Mouse (Mus musculus): Measurements from ENCODE around the gene Scaf1.

The Scaf1 gene

GRCm38 (mm10) chr7:45015957-45016612 lies at the start of gene Scaf1:
TSS of gene Scaf1 (minus strand) at chr7:45016363.
- ATAC-seq (ENCODE audit: low TSS enrichment), result peak; percentile 64

GRCm38 (mm10) chr7:45062239-45062835 lies 46.2 kb upstream of the Scaf1 start, which contains the start of the genes Nosip and Prrg2:
TSS of gene Nosip (plus strand) at chr7:45062429.
TSS of gene Prrg2 (minus strand) at chr7:45062677.
- peak; percentile 91 for ATAC-seq (ENCODE audit: low TSS enrichment)

- no peak for ATAC-seq (ENCODE audit: low TSS enrichment)
Measured at GRCm38 (mm10) chr7:45061532-45062075, 45.4 kb upstream of the Scaf1 start.

GRCm38 (mm10) chr7:45060632-45061122 lies 44.5 kb upstream of the Scaf1 start:
- no peak for ATAC-seq (ENCODE audit: low TSS enrichment)

- ATAC-seq (ENCODE audit: low TSS enrichment), result no peak
Measured at GRCm38 (mm10) chr7:45058607-45059571, 42.7 kb upstream of the Scaf1 start.

- ATAC-seq (ENCODE audit: low TSS enrichment), result no peak
Measured at GRCm38 (mm10) chr7:45056972-45057348, 40.8 kb upstream of the Scaf1 start.

- ATAC-seq (ENCODE audit: low TSS enrichment), result no peak
Measured at GRCm38 (mm10) chr7:45056329-45056971, 40.3 kb upstream of the Scaf1 start.

GRCm38 (mm10) chr7:45053931-45054510 lies 37.9 kb upstream of the Scaf1 start:
- ATAC-seq (ENCODE audit: low TSS enrichment), result peak; percentile 87

- ATAC-seq (ENCODE audit: low TSS enrichment), result peak; percentile 50
Measured at GRCm38 (mm10) chr7:45053117-45053930, 37.2 kb upstream of the Scaf1 start.

- no peak for ATAC-seq (ENCODE audit: low TSS enrichment)
Measured at GRCm38 (mm10) chr7:45052862-45053116, 36.6 kb upstream of the Scaf1 start, which contains the start of gene Prr12. TSS of gene Prr12 (minus strand) at chr7:45052881.

GRCm38 (mm10) chr7:45052181-45052861 lies 36.2 kb upstream of the Scaf1 start:
- ATAC-seq (ENCODE audit: low TSS enrichment), result no peak

- ATAC-seq (ENCODE audit: low TSS enrichment), result no peak
Measured at GRCm38 (mm10) chr7:45051601-45051974, 35.4 kb upstream of the Scaf1 start.

GRCm38 (mm10) chr7:45050945-45051600 lies 34.9 kb upstream of the Scaf1 start:
- ATAC-seq (ENCODE audit: low TSS enrichment), result peak; percentile 42

- ATAC-seq (ENCODE audit: low TSS enrichment), result no peak
Measured at GRCm38 (mm10) chr7:45048923-45049657, 32.9 kb upstream of the Scaf1 start.

GRCm38 (mm10) chr7:45048001-45048890 lies 32.1 kb upstream of the Scaf1 start:
- ATAC-seq (ENCODE audit: low TSS enrichment), result no peak

GRCm38 (mm10) chr7:45047491-45047890 lies 31.3 kb upstream of the Scaf1 start:
- ATAC-seq (ENCODE audit: low TSS enrichment), result no peak

- no peak for ATAC-seq (ENCODE audit: low TSS enrichment)
Measured at GRCm38 (mm10) chr7:45046853-45047350, 30.7 kb upstream of the Scaf1 start.
